Mouse (Mus musculus) limb, embryonic 12.5 days (tissue): ENCODE measurements at regions not wholly inside any gene's neighbourhood (a gene's known extent, or its start where the extent isn't known, plus 50 kb on each side); places are given as distances from the start of the nearest gene placed in this dataset.
"Not testable (repeated sequence)": the region's sequence is repeated elsewhere in the genome, so short reads cannot be mapped to it uniquely, and the experiment has no call there.

Source experiments
- ATAC-seq: fragments of 200-750 bp; cut with Nextera tagmentation; 2 replicates; pipeline ENCODE4 v1.8.0; 2017; ENCODE audit warnings: low read depth, moderate TSS enrichment; ENCODE audit not compliant: insufficient number of reproducible peaks, insufficient read depth, low FRiP score, low TSS enrichment
- H3K27ac ChIP-seq: fragments of 300-500 bp; sonication (generic); 2 replicates; pipeline ENCODE4 v1.5.1; 2016; ENCODE audit warnings: mild to moderate bottlenecking, moderate library complexity
- H3K27me3 ChIP-seq: fragments of 300-500 bp; sonication (generic); 2 replicates; pipeline ENCODE4 v1.6.1; 2016; ENCODE audit warnings: mild to moderate bottlenecking, moderate library complexity
- H3K36me3 ChIP-seq: fragments of 300-500 bp; sonication (generic); 2 replicates; pipeline ENCODE4 v1.6.1; 2016; ENCODE audit warnings: mild to moderate bottlenecking, moderate library complexity
- H3K4me1 ChIP-seq: fragments of 300-500 bp; sonication (generic); replicated peaks from 2 replicates; pipeline ENCODE4 v1.6.1; 2016
- H3K4me2 ChIP-seq: fragments of 300-500 bp; sonication (generic); 2 replicates; pipeline ENCODE4 v1.6.1; 2016; ENCODE audit warnings: mild to moderate bottlenecking, moderate library complexity
- H3K4me3 ChIP-seq: fragments of 300-500 bp; sonication (generic); replicated peaks from 2 replicates; pipeline ENCODE4 v1.5.1; 2016; ENCODE audit warnings: mild to moderate bottlenecking
- H3K9ac ChIP-seq: fragments of 300-500 bp; sonication (generic); replicated peaks from 2 replicates; pipeline ENCODE4 v1.6.1; 2016; ENCODE audit warnings: mild to moderate bottlenecking, moderate library complexity
- H3K9me3 ChIP-seq: fragments of 300-500 bp; sonication (generic); 2 replicates; pipeline ENCODE4 v1.6.1; 2016; ENCODE audit warnings: mild to moderate bottlenecking, moderate library complexity
- WGBS: fragments of 180-500 bp; shearing (Covaris S2); methylation state at CpG from one replicate; pipeline ENCODE4 v1.1.7; 2016; 5-methylcytosine and 5-hydroxymethylcytosine counted together

DNA sequence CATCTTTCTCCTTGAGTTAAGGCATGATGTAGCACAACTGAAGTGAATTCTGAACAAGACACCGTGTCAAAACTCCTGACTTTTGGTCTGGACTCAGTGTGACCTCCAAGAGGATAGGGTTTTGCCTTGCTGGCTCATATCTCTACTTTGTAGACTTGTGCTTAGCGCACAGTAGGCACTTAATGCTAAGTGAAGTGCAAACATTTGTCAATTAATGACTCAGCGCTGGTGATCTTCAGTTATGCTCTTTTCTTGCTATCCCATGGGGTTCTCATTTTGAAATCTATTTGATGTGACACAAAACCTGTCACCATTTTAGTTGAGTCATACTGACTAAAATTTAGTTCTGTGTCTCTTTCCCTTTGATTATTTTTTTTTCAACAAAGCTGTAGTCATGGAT, 244.3 kb downstream of the Dhx15 start:
- Histone ChIP-seq H3K4me3 (no peak overlapping the region), H3K27ac (no peak overlapping the region), H3K9me3 (no peaks in the 10 kb centered on the region), H3K4me2 (no peak overlapping the region), H3K9ac (no peak overlapping the region), H3K36me3 (no peaks in the 10 kb centered on the region), H3K27me3 (no peaks in the 10 kb centered on the region), H3K4me1 (no peaks in the 10 kb centered on the region)
- no peak for ATAC-seq
- WGBS = 92% methylated on average over 3 of the region's 3 CpGs

DNA sequence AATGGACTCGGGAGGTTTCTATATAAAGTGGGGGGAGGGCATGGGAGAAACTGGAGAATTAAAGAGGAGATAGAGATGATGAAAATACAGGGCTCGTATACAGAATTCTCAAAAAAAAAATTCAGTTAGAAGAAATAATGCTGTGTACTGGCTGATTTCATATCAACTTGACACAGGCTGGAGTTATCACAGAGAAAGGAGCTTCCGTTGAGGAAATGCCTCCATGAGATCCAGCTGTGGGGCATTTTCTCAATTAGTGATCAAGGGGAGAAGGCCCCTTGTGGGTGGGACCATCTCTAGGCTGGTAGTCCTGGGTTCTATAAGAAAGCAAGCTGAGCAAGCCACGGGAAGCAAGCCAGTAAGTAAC, 248.4 kb downstream of the Dhx15 start:
- H3K27ac ChIP-seq, H3K4me2 ChIP-seq, H3K9me3 ChIP-seq, ATAC-seq, H3K36me3 ChIP-seq, H3K4me1 ChIP-seq, H3K4me3 ChIP-seq, H3K27me3 ChIP-seq, H3K9ac ChIP-seq: not testable (repeated sequence)
- 64% methylated on average over 4 of the region's 4 CpGs for WGBS

DNA sequence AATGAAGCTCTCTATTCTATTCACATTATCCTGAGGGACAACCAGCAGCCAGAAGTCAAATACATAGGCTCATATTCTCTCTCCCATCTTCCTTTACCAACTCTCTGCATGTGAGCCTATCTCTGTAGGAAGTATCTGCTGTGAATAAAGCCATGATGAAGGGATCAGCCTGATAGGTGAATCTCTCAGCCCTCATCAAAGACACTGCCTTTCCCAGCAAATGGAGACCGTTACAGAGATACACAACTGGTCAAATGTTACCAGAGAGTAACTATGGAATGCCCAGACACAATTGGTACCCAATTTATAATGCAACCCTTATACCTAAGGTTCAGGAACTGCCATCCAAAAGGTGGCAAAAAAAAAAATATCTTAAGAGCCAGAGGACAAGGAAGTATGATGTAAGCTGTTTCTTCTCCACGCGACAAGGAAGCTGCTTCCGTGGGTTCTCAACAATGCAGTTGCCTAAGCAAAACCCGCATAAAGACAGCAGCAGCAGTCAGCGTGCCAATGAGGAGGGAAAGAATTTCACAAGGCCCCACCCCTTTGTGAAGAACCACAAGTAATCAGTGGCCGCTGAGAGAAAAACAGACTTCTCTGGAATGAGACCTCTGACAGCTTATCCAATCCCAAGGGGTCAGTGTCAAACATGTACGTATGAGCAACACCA, 248.9 kb downstream of the Dhx15 start:
- H3K4me2 ChIP-seq = no peak overlapping the region
- WGBS = 67% methylated on average over 8 of the region's 8 CpGs
- no peaks in the 10 kb centered on the region for H3K9me3 ChIP-seq
- no peak overlapping the region for H3K27ac ChIP-seq
- H3K4me1 ChIP-seq = no peaks in the 10 kb centered on the region
- H3K4me3 ChIP-seq = no peak overlapping the region
- ATAC-seq = no peak
- H3K9ac ChIP-seq = no peak overlapping the region
- no peaks in the 10 kb centered on the region for H3K36me3 ChIP-seq
- H3K27me3 ChIP-seq = no peaks in the 10 kb centered on the region

DNA sequence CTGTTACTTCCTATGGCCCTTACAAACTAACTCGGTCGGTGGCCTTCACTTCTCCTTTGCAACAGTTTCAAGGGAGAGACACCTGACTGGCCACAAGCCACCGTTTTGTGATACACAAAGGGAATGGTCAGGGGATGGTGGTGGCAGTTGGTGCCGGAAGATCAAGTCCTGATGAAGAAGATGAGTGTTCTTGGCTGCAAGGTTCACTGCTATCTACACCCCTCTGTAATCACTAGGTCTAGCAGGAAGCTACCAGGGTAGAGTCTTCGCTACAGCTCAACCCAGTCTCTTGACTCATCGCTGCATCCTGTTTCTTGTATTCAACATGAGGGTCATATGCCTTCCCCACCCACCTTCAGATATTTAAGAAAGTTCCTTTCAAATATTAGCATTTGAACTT, 251.5 kb downstream of the Dhx15 start:
- WGBS = 85% methylated on average over 6 of the region's 6 CpGs
- no peak overlapping the region for H3K4me3 ChIP-seq
- no peak for ATAC-seq
- H3K9ac ChIP-seq = no peak overlapping the region
- no peaks in the 10 kb centered on the region for H3K4me1 ChIP-seq
- no peak overlapping the region for H3K4me2 ChIP-seq
- H3K36me3 ChIP-seq = no peaks in the 10 kb centered on the region
- H3K27ac ChIP-seq = no peak overlapping the region
- H3K27me3 ChIP-seq = no peaks in the 10 kb centered on the region
- H3K9me3 ChIP-seq = no peaks in the 10 kb centered on the region

DNA sequence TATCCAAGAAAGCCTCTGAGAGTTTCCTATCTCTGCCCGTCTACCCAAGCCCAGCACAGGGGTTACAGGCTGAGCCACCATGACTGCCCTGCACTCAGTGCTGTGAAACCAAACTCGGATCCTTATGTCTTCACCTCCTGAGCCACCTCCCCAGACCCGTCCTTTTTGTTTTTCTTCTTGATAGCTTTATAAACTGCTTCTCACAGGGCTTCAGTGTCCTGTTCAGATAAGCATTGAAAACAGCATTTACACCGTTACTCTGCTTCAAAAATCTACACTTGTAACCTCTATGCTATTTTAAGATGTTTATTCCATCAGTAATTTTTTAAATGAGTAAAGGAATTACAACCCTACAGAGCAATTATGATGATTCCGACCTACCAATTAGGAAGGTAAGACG, 253.0 kb downstream of the Dhx15 start:
- Histone ChIP-seq H3K4me1 (no peaks in the 10 kb centered on the region), H3K4me2 (no peak overlapping the region), H3K4me3 (no peak overlapping the region), H3K36me3 (no peaks in the 10 kb centered on the region), H3K9ac (no peak overlapping the region), H3K9me3 (no peaks in the 10 kb centered on the region), H3K27ac (no peak overlapping the region), H3K27me3 (no peaks in the 10 kb centered on the region)
- WGBS = 84% methylated on average over 6 of the region's 6 CpGs
- ATAC-seq = no peak

DNA sequence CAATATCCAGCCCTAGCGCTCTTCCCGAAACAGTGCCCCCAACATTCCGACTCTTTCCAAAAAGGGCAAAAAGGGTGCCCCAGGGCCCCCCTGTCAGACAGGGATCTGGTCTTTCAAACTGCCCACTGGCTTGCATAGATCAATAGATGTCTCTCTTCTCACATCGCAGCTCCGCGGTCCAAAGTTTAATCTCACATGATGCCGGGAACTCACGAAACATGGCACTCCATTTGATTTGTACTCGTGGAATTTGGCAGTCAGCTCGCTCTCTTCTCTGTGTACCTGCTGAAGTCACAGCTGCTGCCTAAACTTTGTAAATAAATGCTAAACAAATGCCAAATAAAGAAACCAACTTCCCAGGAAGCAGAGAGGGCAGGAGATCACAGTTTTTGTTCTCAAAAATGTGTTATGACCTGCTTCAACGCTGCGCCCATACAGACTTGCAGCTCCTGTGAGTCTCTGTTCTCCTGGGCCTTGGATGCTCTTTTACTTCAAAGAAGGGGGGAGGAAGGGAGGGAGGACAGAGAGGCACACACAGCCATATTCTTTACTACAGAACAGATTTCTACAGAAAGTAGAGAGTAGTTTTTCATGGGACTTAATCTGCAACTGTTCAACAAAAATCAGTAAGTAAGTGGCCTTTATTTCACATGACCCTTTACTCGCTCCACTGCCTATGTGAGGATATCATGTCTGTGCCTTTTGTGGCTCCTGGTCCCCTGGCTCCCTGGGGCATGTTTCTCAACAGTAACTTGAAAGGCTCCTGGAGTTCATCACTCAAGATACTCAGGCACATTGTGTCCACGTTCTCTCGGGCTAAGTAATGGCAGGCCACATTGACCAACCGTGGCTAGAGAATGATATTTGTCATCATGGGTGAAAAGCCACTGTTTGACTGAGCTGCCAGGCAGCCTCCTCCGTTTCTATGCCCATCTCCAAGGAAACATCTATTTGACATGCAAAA, 254.6 kb downstream of the Dhx15 start:
- no peaks in the 10 kb centered on the region for H3K36me3 ChIP-seq
- H3K4me2 ChIP-seq = no peak overlapping the region
- no peak for ATAC-seq
- no peaks in the 10 kb centered on the region for H3K4me1 ChIP-seq
- WGBS = 82% methylated on average over 17 of the region's 17 CpGs
- H3K9me3 ChIP-seq = no peaks in the 10 kb centered on the region
- no peak overlapping the region for H3K4me3 ChIP-seq
- H3K27ac ChIP-seq = no peak overlapping the region
- H3K9ac ChIP-seq = no peak overlapping the region
- H3K27me3 ChIP-seq = no peaks in the 10 kb centered on the region

DNA sequence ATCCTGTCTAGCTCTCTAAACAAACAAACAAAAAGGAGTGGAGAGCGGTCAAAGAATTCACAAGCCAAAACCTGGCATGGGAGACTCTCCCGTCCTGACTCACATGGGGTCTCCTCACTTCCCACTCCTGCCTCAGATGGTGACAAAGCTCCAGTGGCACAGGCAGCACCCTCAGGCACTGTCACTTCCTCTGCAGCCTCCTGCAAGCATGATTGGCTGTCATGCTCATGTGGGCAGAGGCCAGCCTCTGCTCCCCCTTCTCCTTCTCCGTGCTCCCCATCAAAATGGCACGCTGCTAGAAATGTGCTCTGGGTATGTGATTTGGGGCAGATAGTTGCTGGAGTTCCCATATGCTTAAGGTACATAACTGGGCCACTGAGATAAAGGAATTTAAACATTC, 255.4 kb downstream of the Dhx15 start:
- H3K27me3 ChIP-seq = no peaks in the 10 kb centered on the region
- H3K4me3 ChIP-seq = no peak overlapping the region
- H3K4me1 ChIP-seq = no peaks in the 10 kb centered on the region
- ATAC-seq = no peak
- H3K27ac ChIP-seq = no peak overlapping the region
- no peaks in the 10 kb centered on the region for H3K9me3 ChIP-seq
- 81% methylated on average over 4 of the region's 4 CpGs for WGBS
- no peak overlapping the region for H3K4me2 ChIP-seq
- no peak overlapping the region for H3K9ac ChIP-seq
- no peaks in the 10 kb centered on the region for H3K36me3 ChIP-seq

DNA sequence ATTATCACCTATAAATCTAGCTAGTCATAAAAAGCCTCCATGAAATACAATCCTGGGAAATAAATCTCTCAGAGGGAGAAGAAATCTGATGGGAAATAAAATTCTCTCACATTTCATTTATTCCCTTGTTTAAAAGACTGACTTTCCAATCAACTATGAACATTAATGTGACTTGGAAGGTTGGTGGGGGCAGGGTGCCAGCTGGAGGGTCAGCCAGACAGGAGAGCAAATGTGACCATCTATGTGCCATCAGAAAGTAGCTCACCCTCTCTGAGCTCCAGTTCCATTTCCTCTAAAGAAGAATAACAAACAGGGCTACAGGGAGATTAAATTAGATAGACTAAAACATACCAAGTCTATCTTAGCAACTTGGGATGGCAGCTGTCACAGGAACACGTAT, 257.0 kb downstream of the Dhx15 start:
- 89% methylated on average over 1 of the region's 1 CpGs for WGBS
- no peak overlapping the region for H3K4me3 ChIP-seq

DNA sequence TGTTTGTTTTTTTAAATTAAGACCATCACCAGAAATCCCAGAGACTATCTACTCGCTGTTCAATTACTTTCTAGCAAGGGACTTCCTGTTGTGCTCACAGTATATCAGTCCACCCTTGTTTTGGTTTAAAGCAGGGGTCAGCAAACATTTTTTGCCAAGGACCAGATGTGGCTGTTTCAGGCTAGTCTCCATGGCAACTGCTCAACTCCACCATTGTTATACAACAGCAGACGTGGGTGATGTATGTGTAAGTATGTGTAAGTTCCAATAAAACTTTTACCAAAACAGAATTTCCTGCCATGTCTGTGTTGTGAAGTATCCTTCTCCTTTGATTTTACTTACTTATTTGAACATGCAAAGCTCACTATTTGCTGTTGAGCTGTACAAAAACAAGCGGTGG, 259.9 kb downstream of the Dhx15 start:
- WGBS = 63% methylated on average over 3 of the region's 3 CpGs
- ATAC-seq = no peak
- no peak overlapping the region for H3K4me2 ChIP-seq
- H3K9me3 ChIP-seq = no peaks in the 10 kb centered on the region
- H3K27me3 ChIP-seq = no peaks in the 10 kb centered on the region
- H3K4me1 ChIP-seq = no peaks in the 10 kb centered on the region
- H3K27ac ChIP-seq = no peak overlapping the region
- no peak overlapping the region for H3K9ac ChIP-seq
- no peaks in the 10 kb centered on the region for H3K36me3 ChIP-seq
- H3K4me3 ChIP-seq = no peak overlapping the region

More for the DNA sequence above, 257.0 kb downstream of the Dhx15 start:
- Histone ChIP-seq H3K9ac (no peak overlapping the region), H3K4me2 (no peak overlapping the region), H3K9me3 (no peaks in the 10 kb centered on the region), H3K27ac (no peak overlapping the region), H3K27me3 (no peaks in the 10 kb centered on the region), H3K36me3 (no peaks in the 10 kb centered on the region), H3K4me1 (no peaks in the 10 kb centered on the region)
- ATAC-seq = no peak

DNA sequence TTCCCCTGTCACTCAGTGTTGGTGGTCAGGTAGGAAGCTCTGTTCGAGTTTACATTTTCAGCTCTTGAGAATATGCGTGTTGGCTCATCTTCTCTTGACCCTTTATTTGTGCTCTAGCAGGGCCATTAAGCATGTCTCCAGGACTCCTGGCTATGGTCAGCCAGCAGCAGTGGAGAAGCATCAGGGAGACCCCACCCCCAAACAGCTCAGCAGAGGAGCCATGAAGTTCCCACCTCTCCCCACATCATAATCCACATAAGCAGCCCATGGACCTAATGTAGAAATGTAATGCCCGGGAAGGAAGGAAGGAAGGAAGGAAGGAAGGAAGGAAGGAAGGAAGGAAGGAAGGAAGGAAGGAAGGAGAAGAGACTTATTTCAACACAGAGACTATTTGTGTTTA, 261.5 kb downstream of the Dhx15 start:
- WGBS = 86% methylated on average over 3 of the region's 3 CpGs
- H3K4me1 ChIP-seq = no peaks in the 10 kb centered on the region
- no peaks in the 10 kb centered on the region for H3K9me3 ChIP-seq
- H3K9ac ChIP-seq = no peak overlapping the region
- no peaks in the 10 kb centered on the region for H3K36me3 ChIP-seq
- no peak overlapping the region for H3K4me3 ChIP-seq
- H3K27ac ChIP-seq = no peak overlapping the region
- no peaks in the 10 kb centered on the region for H3K27me3 ChIP-seq
- no peak for ATAC-seq
- no peak overlapping the region for H3K4me2 ChIP-seq

DNA sequence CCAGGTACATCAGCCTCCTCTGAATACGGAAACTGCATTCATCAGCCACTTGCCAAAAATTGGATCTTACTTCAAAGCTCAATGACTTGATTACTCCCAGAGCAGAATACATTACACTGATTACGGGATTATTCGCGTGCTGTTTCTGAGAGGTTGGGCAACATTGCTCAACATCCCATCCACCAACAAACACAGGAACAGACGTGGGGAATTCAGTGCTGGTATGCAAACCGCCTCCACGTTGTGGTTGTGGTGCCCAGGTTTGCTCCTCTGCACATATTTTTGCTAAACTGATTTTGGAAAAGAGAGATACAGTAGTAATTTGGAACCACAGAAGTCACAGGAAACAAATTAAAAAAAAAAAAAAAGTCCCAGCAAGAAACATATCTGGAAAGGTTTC, 266.9 kb downstream of the Dhx15 start:
- Histone ChIP-seq H3K9ac (no peak overlapping the region), H3K36me3 (no peaks in the 10 kb centered on the region), H3K4me2 (no peak overlapping the region), H3K27ac (no peak overlapping the region), H3K9me3 (no peaks in the 10 kb centered on the region), H3K4me1 (no peaks in the 10 kb centered on the region), H3K4me3 (no peak overlapping the region), H3K27me3 (no peaks in the 10 kb centered on the region)
- WGBS = 82% methylated on average over 7 of the region's 7 CpGs
- no peak for ATAC-seq

DNA sequence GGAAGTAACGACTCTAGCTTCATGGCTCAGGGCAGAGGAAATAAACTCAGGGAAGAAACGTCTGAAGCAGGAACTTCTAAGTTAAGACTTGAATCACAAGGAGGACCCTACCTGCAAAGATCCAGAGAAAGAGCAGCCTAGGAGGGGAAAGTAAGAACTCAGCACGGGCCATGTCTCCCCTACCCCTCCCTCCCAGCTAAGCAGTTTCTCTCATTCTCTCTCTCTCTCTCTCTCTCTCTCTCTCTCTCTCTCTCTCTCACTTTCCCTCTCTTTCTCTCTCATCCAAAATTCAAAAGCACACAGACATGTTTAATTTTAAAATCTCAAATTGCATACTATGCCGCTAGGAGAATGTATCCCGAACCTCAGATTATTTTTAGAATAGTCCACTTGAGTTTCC, 267.3 kb downstream of the Dhx15 start:
- ATAC-seq = no peak
- H3K9me3 ChIP-seq = no peaks in the 10 kb centered on the region
- no peaks in the 10 kb centered on the region for H3K36me3 ChIP-seq
- H3K9ac ChIP-seq = no peak overlapping the region
- H3K4me1 ChIP-seq = no peaks in the 10 kb centered on the region
- no peak overlapping the region for H3K27ac ChIP-seq
- no peak overlapping the region for H3K4me3 ChIP-seq
- WGBS = 68% methylated on average over 5 of the region's 5 CpGs
- no peaks in the 10 kb centered on the region for H3K27me3 ChIP-seq
- H3K4me2 ChIP-seq = no peak overlapping the region
